ENCODE assay signal across 8 mouse cellular contexts in the genomic region with DNA sequence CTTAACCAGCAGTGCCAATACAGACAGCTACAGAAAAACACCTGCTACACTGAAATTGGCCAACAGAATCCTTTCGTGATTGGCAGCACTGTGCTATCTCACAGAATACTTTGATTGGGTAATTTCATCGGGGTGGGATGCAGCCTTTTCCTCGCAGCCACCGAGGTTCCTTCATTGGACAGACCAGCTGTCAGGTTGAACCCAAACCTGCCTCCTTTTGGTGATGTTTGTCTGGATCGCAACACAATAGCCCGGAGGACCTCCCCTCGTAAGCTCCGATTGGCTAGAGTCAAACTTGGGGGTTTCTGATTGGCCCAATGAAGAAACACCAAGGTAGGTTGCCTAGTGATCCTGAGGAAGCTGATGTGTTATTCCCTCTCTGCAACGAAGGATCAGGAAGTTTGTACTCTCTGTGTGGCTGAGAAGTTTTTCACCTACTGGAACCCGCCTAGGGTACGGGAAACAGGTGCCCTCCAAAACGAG. TPM values are rescaled to one million over a fixed set of nuclear protein-coding genes. Genes with fewer than 3 reads are reported as not detected.
A peak's percentile ranks its signal among the peaks of the same experiment; 100 is the strongest.
DNase-seq lines count a peak whose midpoint lies in the region; ATAC-seq and TF ChIP-seq lines count a peak whose summit lies in the region.

A gene (plus strand): TSS at position 331 of the 483 bp plus-strand sequence.

- H3K4me2 ChIP-seq in embryonic facial prominence, embryonic 13.5 days = peak within 1 kb of the TSS; percentile 65
- peak within 1 kb of the TSS; percentile 62 for H3K4me2 ChIP-seq in limb, embryonic 12.5 days
- peak within 1 kb of the TSS; percentile 63 for H3K4me2 ChIP-seq in midbrain, embryonic 15.5 days

- H3K27me3 ChIP-seq in embryonic facial prominence, embryonic 13.5 days = no peaks in the 10 kb centered on the region
- H3K27me3 ChIP-seq in kidney, adult 2 months (replicated peaks; ENCODE audit: control insufficient read depth, insufficient read depth, low read length) = no peaks in the 10 kb centered on the region
- no peaks in the 10 kb centered on the region for H3K27me3 ChIP-seq in limb, embryonic 12.5 days
- H3K27me3 ChIP-seq in midbrain, embryonic 15.5 days (replicated peaks) = no peaks in the 10 kb centered on the region
- H3K27me3 ChIP-seq in spleen, adult 2 months (ENCODE audit: control insufficient read depth, insufficient read depth, low read length) = no peaks in the 10 kb centered on the region

- H3K27ac ChIP-seq in embryonic facial prominence, embryonic 13.5 days = no peak within 1 kb of the TSS; the same call in 1 of the 2 replicates
- H3K27ac ChIP-seq in kidney, adult 2 months (ENCODE audit: insufficient read depth, low read depth, low read length) = peak within 1 kb of the TSS; percentile 69
- H3K27ac ChIP-seq in limb, embryonic 12.5 days = peak within 1 kb of the TSS; percentile 78
- H3K27ac ChIP-seq in midbrain, embryonic 15.5 days = peak within 1 kb of the TSS; percentile 76
- peak within 1 kb of the TSS; percentile 28 for H3K27ac ChIP-seq in spleen, adult 2 months (ENCODE audit: insufficient read depth, low read length)

- H3K36me3 ChIP-seq in embryonic facial prominence, embryonic 13.5 days = peaks cover 15% of the 10 kb centered on the region
- no peaks in the 10 kb centered on the region; the same call in 1 of the 2 replicates for H3K36me3 ChIP-seq in kidney, adult 2 months (ENCODE audit: control insufficient read depth, insufficient read depth, low read length)
- H3K36me3 ChIP-seq in limb, embryonic 12.5 days = peaks cover 16% of the 10 kb centered on the region
- H3K36me3 ChIP-seq in midbrain, embryonic 15.5 days (replicated peaks) = peaks cover 4% of the 10 kb centered on the region; the same call in 1 of the 2 replicates
- H3K36me3 ChIP-seq in spleen, adult 2 months (ENCODE audit: control insufficient read depth, insufficient read depth, low read length) = peaks cover 6% of the 10 kb centered on the region

- peaks cover 4% of the 10 kb centered on the region; the same call in 1 of the 2 replicates for H3K4me1 ChIP-seq in embryonic facial prominence, embryonic 13.5 days
- 0 out of 2 replicates have a peak, but pooled peaks cover 2% of the 10 kb centered on the region for H3K4me1 ChIP-seq in kidney, adult 2 months (ENCODE audit: control insufficient read depth, insufficient read depth, low read length)
- H3K4me1 ChIP-seq in limb, embryonic 12.5 days (replicated peaks) = peaks cover 5% of the 10 kb centered on the region; the same call in 1 of the 2 replicates
- H3K4me1 ChIP-seq in midbrain, embryonic 15.5 days = peaks cover 16% of the 10 kb centered on the region
- H3K4me1 ChIP-seq in spleen, adult 2 months (ENCODE audit: control insufficient read depth, insufficient read depth, insufficient read length) = no peaks in the 10 kb centered on the region

- TF ChIP-seq CTCF in kidney, adult 2 months (conservative IDR thresholded peaks at IDR 0.05; ENCODE audit: insufficient read depth, insufficient read length, low read depth, low read length) = no peak
- TF ChIP-seq CTCF in spleen, adult 2 months (IDR thresholded peaks at IDR 0.05; ENCODE audit: extremely low read depth, insufficient read depth, insufficient read length, insufficient replicate concordance) = no peak

- TF ChIP-seq POLR2A in kidney, adult 2 months (IDR thresholded peaks at IDR 0.05; ENCODE audit: low read depth, low read length) = peak; percentile 23
- TF ChIP-seq POLR2A in spleen, adult 2 months (IDR thresholded peaks at IDR 0.05; ENCODE audit: low read depth, low read length) = no peak; the same call in 1 of the 2 replicates

- under 1% methylated on average over 12 of the region's 12 CpGs for WGBS in embryonic facial prominence, embryonic 13.5 days
- under 1% methylated on average over 12 of the region's 12 CpGs for WGBS in kidney, adult 2 months
- 0% methylated on average over 12 of the region's 12 CpGs for WGBS in limb, embryonic 12.5 days
- WGBS in midbrain, embryonic 15.5 days = 0% methylated on average over 12 of the region's 12 CpGs
- 0% methylated on average over 12 of the region's 12 CpGs for WGBS in spleen, adult 2 months

- peak; percentile 100 for ATAC-seq in embryonic facial prominence, embryonic 13.5 days (ENCODE audit: insufficient number of reproducible peaks, insufficient read depth, low FRiP score, low TSS enrichment, low read depth)
- ATAC-seq in limb, embryonic 12.5 days (ENCODE audit: insufficient number of reproducible peaks, insufficient read depth, low FRiP score, low TSS enrichment, low read depth) = peak; percentile 100
- peak; percentile 100 for ATAC-seq in midbrain, embryonic 15.5 days (replicated peaks)

- peak within 1 kb of the TSS; percentile 60 for H3K4me3 ChIP-seq in embryonic facial prominence, embryonic 13.5 days
- peak within 1 kb of the TSS; percentile 85 for H3K4me3 ChIP-seq in kidney, adult 2 months (ENCODE audit: insufficient read depth, low read depth, low read length)
- H3K4me3 ChIP-seq in limb, embryonic 12.5 days (replicated peaks) = peak within 1 kb of the TSS; percentile 69
- H3K4me3 ChIP-seq in midbrain, embryonic 15.5 days = peak within 1 kb of the TSS; percentile 93
- peak within 1 kb of the TSS; percentile 84 for H3K4me3 ChIP-seq in spleen, adult 2 months (ENCODE audit: extremely low read depth, insufficient read depth, insufficient read length)

- peak within 1 kb of the TSS; percentile 72 for H3K9ac ChIP-seq in embryonic facial prominence, embryonic 13.5 days
- peak within 1 kb of the TSS; percentile 64 for H3K9ac ChIP-seq in limb, embryonic 12.5 days (replicated peaks)
- H3K9ac ChIP-seq in midbrain, embryonic 15.5 days = peak within 1 kb of the TSS; percentile 66

- peak; percentile 88 for DNase-seq in 3134 (ENCODE audit: extremely low read depth, insufficient read length, low spot score)
- peak; percentile 94 to 95 for DNase-seq in adrenal gland, postnatal 36 days
- DNase-seq in heart, adult 18-20 months = peak; percentile 98 to 99
- DNase-seq in kidney, adult 2 months = peak; percentile 99
- peak; percentile 95 for DNase-seq in spleen, adult 2 months (ENCODE audit: low read depth in 1 of 2, low spot score in 2 of 2)

- no peaks in the 10 kb centered on the region for H3K9me3 ChIP-seq in embryonic facial prominence, embryonic 13.5 days
- no peaks in the 10 kb centered on the region for H3K9me3 ChIP-seq in limb, embryonic 12.5 days
- no peaks in the 10 kb centered on the region for H3K9me3 ChIP-seq in midbrain, embryonic 15.5 days

RNA-seq across cellular contexts. Expression of the gene that starts here (rescaled TPM):
- 10 to 100 TPM; 40.6 to 53.7 TPM for total RNA-seq in adrenal gland, postnatal 36 days (2021)
- polyA plus RNA-seq in embryonic facial prominence, embryonic 13.5 days (2015; fragmentation: Nextera tagmentation; extraction: Ambion mirVana) = 30.2 and 32.3 TPM in 2 replicates
- 10 to 100 TPM; 18.0 to 19.9 TPM for total RNA-seq in heart, adult 18-20 months (2021)
- polyA plus RNA-seq in kidney, adult 2 months (2012; rRNA removed) = 7.6 and 10.4 TPM in 2 replicates
- 31.1 and 31.5 TPM in 2 replicates for polyA plus RNA-seq in limb, embryonic 12.5 days (2016; fragmentation: Nextera tagmentation; extraction: Ambion mirVana)
- polyA plus RNA-seq in midbrain, embryonic 15.5 days (2015; fragmentation: Nextera tagmentation; extraction: Ambion mirVana) = 27.4 and 27.9 TPM in 2 replicates
- polyA plus RNA-seq in spleen, adult 2 months (2012; rRNA removed) = 3.3 and 3.8 TPM in 2 replicates
